Mouse (Mus musculus) gastrocnemius, postnatal 14 days (tissue): ENCODE measurements at regions not wholly inside any gene's neighbourhood (a gene's known extent, or its start where the extent isn't known, plus 50 kb on each side); places are given as distances from the start of the nearest gene placed in this dataset.

Experiments used
- DNase-seq: peaks from one replicate; pipeline ENCODE4 v3.0.0; 2021; ENCODE audit warnings: mixed read lengths
- intact Hi-C: fragments of 180-260 bp; cut with DNase I; formaldehyde crosslinking; loops from one replicate; pipeline ENCODE4 v1.15.1; 2025; ENCODE audit warnings: low total_unique reads

DNA sequence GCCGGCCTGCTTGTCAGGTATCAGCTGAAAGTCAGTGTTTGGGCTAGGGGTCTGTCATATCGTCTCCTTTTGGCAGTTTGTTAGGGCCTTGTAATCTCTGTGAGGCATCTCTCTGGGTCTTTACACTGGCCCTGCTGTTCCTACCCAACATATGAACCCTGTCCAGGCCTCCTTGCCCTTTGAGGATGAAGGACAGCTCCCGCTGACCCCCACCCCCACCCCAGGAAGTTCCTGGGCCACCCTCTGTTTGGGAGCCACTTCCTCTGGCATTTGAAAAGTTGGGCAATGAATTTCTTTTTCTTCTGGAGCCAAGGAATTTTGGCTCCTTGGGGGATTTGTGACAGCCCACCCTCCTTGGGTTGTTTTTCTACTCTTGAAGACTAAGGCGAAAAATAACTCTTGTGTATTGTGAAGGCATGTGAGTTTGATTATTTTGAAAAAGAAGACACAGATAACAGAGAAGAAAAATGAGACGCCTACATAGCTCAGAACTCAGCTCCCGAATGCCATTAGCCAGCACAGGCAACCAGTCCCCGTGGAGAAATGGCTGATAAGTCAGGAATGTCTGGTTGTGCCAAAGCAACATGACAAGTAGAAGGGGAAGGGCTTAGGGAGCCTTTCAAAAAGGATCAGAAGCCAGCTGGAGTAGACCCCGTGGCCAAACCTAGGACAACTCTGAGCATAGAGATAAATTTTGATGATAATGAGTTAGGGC is 249.5 kb downstream of the Gm49356 start:
- DNase-seq: no peak

DNA sequence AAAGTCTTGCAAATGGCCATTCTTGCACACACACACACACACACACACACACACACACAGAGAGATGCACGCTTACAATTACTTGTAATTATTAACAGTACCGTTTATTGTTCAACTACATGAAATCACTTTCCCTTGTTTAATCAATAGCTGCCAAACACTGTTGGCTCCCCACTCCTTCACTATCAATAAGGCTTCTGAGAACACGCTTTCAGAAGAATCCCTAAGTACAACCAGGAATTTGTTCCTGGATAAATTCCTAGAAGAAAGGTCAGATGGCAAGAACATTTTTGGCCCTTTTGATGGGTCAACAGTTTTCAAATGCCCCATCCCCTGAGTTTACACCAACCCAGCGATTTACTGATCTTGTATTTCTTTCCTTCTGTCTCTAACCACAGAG is 252.5 kb downstream of the Gm49356 start:
- intact Hi-C loops: no loop called here

More for the DNA sequence above, 249.5 kb downstream of the Gm49356 start:
- intact Hi-C loops: no loop called here

DNA sequence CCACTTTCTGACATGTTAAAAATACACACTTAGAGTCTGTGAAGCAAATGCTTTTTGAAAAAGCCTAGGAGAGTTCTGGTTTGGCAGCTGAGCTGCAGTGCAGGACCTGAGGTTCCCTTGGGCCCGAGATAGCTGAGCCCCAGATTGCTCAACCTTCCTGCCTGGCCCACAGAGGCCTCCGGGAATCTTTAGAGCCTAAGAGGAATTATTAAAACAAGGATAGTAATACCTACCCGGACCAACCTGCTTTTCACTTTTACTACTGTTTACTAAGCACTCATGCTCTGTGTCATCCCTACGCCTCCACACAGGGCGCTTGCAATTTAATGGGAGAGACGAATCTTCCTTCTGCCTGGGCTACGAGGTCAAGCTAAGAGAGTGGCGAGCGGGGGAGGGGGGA is 253.4 kb downstream of the Gm49356 start:
- intact Hi-C loops: no loop called here
- no peak for DNase-seq

More for the DNA sequence above, 252.5 kb downstream of the Gm49356 start:
- DNase-seq: no peak

DNA sequence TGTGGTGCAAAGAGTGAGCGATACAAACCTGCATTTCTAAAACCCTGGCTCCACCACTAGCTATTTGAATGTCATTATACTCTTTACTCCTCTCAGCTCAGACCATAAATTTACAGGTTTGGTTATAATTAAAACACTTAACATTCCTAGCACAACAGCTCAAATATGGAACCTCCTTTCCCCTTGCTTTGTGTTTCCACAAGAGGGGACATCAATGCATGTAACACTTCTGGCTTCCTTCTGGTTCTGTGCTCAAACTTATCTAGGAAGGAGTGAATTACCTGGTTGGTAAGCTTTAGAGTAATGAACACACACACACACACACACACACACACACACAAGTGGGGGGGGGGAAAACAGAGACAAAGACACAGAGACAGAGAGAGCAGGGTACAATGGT is 254.8 kb downstream of the Gm49356 start:
- DNase-seq: no peak
- intact Hi-C loops: no loop called here

DNA sequence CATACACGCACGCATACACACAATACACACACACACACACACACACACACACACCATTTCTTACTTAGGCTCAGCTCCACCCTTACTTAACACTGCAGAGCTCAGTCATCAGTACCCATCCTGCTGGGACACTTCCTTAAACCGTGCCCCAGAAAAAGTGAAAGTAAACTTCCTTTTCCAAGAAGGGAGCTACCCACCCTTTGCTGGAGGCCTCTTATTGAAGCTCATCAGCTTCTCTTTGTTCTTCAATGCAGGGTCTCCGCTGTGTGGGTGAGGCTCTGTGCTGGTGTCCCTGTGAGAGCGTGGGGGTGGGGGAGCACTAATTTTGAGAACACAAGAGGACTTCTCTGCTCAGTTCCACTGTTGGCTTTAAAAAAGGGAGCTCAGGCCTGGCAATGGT is 256.6 kb downstream of the Gm49356 start:
- intact Hi-C loops: no loop called here
- no peak for DNase-seq

DNA sequence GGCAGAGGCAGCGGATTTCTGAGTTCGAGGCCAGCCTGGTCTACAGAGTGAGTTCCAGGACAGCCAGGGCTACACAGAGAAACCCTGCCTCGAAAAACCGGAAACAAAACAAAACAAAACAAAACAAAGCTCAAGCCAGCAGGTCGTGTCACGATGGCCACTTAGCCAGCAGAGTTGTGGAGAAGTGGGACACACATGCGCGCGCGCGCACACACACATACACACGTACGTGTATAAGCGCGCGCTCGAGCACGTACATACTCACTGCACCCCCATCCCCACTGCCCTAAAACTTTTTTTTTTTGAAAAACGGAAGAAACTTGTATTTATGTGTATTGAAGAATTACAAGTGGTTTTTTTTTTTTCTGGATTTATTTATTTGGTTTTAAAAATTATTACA is 257.0 kb downstream of the Gm49356 start:
- DNase-seq: no peak
- intact Hi-C loops: no loop called here

DNA sequence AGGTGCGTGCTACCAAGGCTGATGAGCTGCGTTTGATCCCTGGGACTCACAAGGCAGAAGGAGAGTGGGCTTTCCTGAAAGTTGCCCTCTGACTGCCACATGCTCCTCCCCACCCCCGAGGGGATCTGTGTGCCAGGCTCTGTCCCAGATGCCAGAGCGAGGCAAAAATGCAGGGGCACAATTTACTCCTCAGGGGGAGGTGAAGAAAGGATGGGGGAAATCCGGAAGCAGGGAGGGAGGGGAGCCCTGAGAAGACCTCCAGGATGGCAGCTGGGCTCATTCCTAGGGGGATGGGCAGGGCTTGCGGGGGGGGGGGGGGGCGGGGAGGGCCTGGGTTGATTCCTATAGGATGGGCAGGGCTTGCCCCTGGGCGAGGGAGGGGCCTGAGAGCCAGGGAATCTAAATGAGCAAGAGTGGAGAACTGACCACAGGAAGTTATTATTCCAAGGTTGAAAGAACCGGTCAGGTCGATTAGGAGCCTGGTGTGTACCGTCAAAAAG is 257.5 kb downstream of the Gm49356 start:
- no peak for DNase-seq
- intact Hi-C loops: no loop called here

DNA sequence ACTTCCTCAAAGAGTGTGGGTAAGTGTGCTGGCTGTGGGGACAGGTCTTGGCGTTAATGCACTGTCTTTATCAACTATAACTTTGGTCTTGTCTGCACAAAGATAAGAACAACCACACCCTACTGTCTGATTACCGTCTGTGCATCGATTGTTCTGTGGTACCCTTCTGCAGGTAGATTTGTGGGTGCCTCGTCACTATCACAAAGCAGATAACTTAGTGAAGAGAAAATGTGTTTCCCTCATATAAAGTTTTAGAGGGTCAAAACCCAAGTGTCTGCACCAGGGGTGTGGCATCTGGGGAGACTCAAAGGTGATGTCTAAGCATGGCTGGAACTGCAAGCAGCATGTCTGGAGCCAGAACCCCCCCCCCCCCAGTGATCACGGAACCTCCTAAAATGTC is 259.4 kb downstream of the Gm49356 start:
- no peak for DNase-seq
- intact Hi-C loops: no loop called here

DNA sequence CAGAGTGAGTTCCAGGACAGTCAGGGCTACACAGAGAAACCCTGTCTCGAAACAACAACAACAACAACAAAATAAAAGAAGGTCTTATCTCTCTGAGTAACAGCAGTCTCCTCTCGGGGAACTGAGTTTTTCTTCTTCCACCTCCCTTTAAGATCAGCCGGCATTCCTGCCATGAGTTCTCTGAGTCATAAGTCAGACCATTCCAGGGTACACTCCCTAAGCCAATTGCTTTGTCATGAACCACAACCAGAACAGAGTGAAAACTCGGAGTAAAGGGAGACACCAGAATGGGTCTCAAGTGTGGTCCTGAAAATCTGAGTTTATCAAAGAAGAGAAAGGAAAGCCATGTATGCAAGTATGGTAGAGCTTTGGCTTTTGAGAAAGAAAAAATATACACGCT is 262.4 kb downstream of the Gm49356 start:
- no peak for DNase-seq
- intact Hi-C loops: no loop called here

DNA sequence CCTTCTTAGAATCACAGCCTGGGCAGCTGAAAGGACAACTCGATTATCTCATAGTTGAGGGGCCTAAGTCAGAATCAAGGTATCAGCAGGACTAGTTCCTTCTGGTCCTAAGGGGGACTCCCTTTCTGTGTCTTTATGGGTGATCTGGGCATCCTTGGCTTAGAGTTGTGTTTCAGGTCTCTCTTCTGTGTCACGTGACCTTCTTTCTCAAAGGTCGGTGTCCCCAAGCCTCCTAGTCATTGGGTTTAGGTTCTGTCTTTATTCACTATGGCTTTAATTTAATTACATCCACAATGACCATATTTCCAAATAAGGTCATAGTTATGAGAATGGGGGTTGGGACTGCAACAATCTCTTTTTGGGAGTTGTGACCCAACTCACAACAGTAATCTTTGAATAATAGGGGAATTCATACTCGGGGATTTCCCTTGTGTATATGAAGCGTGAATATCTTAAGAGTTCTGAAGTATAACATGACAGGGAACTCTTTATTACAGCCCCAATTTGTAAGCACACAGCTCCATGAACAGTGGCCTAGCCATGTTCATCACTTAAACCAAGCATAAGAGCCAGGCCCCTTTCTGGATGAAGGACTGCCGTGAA is 263.8 kb downstream of the Gm49356 start:
- intact Hi-C loops: no loop called here
- DNase-seq: no peak

DNA sequence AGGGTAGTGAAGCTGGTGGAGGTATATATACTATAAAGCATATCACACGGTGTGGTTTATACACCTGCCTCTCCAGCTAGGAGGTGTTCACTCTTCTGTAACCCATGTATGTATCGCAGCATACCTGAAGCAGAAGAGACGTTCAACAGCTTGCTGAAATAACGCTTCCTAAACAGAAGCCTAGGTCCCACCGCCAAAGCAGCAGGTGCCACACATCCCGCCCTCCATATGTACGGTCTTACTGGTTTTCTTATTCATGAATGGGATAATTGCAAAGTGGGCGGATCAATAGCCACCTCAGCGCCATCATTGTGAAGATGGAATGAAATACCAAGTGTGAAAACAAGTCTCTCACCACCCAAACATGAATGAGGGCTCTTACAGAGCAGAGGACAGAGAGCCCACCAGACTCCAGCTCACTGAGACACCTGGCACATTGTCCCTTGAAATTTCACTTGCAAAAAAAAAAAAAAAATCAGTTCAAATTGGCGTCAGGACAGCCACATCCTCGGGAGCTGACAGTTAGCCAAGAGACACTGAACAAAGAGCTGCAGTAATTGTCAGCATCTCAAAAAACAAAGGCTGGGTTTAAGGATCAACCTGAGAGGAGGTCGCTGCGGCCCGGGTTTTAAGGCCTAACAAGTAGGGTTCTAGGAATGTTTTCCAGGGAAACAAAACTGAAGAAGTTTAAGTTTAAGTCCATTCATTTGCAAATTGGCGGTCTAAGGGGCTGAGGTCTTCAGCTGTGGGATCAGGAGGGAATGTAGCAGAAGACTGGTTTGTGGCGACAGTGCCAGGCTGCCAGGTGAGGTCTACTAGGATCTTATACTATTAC is 264.5 kb downstream of the Gm49356 start:
- DNase-seq: no peak
- intact Hi-C loops: no loop called here

DNA sequence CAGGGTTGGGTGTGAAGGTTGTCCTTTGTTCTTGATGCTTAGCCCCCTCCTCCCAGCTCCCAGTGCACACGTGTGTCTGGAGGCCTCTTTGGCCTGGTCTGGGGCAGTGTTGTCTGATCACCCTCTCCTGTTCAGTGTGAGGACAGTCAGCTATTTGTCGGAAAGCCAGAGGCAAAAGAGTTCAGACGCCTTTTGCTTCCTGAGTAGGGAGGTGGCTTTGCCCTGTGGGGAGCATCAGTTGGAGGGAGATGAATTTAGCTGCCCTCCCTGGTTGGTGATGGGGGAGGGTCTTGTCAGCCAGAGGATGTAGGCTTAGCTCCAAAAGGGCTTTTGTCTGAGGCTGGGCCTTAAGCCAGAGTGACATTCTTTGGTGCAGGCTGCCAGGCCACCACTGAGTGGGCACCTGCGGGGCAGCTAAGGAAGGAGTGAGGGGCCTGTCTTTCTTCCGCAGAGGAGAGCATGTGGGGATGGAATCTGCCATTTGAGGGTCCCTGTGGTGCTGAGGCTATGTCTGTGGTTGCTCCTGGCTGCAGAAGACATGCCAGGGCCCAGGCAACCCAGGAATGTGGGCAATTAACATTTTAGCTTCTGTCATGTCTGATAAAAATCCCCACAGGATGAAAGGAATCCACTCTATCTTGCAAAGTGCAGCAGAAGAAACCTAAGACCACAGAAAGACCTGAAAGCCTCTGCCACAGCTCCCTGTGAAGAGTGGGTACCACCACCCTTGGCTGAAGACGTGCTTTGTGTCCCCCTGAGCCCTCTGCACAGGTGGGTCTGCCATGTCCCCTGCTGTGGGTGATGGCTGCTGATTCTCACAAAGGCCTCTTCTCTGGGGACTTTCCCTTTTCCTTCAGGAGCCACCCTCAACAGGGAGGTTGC is 265.6 kb downstream of the Gm49356 start:
- intact Hi-C loops: no loop called here

DNA sequence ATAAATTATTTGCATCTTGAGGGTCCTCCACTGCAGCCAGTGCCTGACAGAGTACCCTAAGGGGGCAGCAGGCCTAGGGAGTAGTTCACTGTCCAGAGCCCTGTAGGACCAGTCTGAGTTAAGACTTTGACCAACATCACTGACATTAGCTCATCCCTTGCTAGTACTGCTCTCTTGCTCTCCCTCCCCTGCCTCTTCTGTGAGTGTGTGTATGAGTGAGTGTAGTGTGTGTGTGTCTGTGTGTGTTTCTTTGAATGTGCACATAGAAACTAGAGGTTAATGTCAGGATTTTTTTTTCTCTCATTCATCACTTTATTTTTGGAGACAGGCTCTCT is 266.2 kb downstream of the Gm49356 start:
- intact Hi-C loops: no loop called here
- DNase-seq: no peak

More for the DNA sequence above, 265.6 kb downstream of the Gm49356 start:
- DNase-seq: no peak

DNA sequence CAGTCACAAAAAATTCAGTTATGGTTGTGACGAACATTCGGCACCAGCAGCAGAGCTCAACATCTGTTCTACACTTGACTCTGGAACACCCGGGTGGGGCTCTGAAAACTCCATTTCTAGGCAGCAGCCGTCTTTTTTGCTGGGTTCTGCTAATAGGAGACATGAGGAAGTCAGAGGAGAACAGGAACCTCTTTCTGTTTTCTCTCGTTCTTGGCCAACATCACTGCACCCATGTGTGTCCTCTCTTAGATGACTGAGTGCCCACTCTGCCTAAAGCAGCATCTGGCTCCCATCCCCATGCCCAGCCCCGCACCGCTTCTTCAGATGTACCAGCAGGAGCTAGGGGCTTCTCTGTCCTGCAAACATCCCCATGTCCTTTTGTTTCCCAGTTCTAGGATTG is 267.2 kb downstream of the Gm49356 start:
- no peak for DNase-seq
- intact Hi-C loops: no loop called here

DNA sequence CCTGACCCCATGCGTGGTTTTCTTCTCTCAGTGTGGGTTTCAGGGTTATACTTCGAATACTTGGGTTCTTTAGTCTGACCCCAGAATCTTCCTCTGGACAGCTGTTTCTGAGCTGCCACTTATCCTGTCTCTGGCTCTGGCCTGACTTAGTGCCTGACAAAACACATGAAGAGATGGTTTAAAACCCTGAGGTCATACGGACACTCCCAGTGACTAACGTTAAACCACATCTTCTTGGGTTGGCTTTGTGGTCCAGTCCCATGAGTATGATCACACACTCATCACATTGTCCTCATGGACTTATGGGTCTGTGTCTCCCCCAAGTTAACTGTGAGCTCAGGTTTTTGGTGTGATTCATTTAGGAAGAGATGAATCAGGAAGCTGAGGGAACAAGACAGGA is 269.7 kb downstream of the Gm49356 start:
- no peak for DNase-seq
- intact Hi-C loops: no loop called here

DNA sequence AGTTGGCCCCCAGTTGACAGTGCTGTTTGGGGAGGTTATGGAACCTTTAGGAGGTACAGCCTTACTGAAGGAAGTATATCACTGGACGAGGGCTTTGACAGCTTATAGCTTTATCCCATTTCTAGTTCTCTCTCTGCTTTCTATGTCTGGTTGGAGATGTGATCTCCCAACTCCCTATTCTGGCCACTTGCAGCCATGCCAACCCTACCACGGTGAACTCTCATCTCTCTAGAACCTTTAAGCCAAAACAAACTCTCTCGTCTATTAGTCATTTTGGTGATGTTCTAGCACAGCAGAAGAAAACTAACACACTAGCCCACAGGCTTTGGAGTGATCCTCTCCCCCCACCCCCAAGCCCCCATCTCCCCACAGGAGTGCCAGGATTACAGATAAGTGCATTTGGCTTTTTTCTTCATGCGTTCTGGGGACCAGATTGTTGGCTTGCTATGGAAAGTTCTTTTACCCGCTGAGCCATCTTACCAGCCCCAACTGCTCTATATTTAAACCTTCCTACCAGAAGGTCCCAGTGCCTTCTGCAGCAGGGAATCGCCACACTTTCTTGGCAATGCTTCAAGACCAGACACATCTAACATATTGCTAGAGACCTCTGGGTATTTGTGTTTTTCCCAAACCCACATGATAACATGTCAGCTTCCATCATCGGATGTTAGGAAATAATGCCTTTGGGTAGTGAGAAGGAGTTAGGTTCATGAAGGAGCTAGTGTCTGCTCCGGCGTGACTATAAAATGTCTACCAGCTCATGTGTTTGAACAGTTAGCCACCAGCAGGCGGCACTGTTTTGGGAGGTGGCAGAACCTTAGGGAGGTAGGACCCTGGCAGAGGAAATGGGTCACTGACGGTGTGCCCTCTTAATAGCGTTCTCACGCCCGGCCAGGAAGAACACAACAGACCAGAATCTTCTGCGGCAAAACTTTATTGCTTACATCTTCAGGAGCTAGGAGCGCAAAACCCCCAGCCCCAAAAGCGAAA is 272.1 kb downstream of the Gm49356 start:
- DNase-seq: no peak
- intact Hi-C loops: no loop called here

DNA sequence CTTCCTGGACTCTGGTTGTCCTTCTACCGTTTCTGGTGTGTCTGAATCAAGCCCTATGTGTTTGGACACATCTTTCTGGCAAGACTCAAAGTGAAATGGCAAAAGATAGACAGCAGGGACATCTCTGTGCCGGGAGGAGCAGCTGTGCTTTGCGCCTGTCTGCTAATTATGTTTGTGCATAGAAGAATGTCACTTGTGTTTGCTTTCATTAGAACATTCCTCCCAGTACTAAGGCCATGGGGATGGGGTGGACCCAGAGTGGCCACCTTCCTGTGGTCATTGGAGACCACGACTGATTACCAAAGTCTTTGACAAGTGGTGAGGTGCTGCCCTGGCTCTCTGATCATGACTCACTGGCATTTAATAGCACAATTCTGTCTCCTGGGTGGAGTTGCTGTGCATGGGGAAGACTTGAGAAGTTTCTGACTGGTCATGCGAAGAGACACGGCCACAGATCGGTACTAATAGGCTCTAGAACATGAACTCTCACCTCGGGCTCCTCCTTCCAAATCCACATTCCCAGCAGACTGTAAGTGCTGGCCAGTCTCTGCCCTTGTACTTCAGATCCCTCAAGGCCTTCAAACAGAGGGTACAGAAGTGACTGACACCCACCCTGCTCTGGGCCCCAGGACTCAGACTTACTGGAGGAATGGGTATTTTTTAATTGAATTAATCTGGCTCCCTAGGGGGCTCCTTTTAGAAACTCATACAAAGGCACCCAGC is 279.0 kb downstream of the Gm49356 start:
- DNase-seq: no peak
- intact Hi-C loops: no loop called here

DNA sequence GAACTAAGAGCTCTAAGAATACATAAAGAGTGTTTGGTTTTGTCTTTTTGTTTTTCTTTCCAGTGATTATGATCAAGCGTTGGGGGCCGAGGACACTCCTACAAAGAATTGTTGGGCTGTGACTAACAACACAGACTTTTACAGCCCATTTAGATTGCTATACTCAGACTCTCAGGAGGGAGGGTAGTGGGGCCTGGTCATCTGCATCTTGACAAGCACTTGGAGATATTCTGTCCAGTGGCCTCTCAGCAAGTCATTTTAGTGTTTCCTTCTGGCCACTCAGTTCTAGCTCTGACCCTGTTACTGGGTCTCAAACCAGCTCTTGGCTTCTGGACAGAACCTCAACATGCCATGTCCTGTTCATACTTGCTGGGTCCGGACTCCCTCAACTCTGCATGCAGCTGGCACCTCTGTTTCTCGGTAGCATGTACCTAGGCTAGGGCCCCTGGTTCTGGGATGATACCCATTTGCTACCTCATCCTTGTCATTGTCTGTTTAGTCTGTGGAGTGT is 279.6 kb downstream of the Gm49356 start:
- intact Hi-C loops: no loop called here
- no peak for DNase-seq
